Mouse (Mus musculus) CD4-positive, CD25-positive, alpha-beta regulatory T cell, adult 4 months (primary cell): Measurements from ENCODE around the gene Pax3. TPM values are rescaled to one million over a fixed set of nuclear protein-coding genes. Genes with fewer than 3 reads are reported as not detected.

ENCODE experiments used
- ATAC-seq: one replicate; pipeline ENCODE4 v1.8.0; 2017
- polyA plus RNA-seq, 2 experiments: library from polyadenylated mRNA; unstranded; fragments of 100-300 nt; shearing (Covaris generic); gene quantifications; one replicate each; pipeline ENCODE4 v1.2.1; 2017

The Pax3 gene
- polyA plus RNA-seq, 2 experiments from 2014 or later, result not detected

- no peak for ATAC-seq
Measured at GRCm38 (mm10) chr1:78171671-78172070, 25.3 kb downstream of the Pax3 start.

GRCm38 (mm10) chr1:78170771-78171170 is 26.2 kb downstream of the Pax3 start:
- no peak for ATAC-seq

- ATAC-seq, result no peak
Measured at GRCm38 (mm10) chr1:78168796-78169195, 28.1 kb downstream of the Pax3 start.

GRCm38 (mm10) chr1:78167577-78168286 is 29.2 kb downstream of the Pax3 start:
- ATAC-seq, result no peak

DNA sequence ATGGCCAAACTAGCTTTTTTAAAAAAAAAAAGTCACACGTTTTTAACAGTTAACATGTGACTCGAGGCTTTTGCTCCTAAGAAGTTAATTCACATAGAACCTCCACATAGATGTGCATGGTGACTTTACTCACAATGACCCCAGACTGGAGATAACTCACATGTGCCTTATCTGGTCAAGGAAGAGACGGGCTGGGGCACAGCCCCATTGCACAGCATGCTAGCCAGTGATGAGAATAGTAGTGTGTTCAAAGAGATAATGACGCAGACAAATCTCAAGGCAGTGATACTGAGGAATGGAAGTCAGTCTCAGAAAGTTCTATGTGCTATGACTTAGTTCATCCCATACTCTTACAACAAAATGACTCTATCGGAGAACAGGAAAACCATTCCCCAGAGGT is 35.2 kb downstream of the Pax3 start:
- no peak for ATAC-seq

DNA sequence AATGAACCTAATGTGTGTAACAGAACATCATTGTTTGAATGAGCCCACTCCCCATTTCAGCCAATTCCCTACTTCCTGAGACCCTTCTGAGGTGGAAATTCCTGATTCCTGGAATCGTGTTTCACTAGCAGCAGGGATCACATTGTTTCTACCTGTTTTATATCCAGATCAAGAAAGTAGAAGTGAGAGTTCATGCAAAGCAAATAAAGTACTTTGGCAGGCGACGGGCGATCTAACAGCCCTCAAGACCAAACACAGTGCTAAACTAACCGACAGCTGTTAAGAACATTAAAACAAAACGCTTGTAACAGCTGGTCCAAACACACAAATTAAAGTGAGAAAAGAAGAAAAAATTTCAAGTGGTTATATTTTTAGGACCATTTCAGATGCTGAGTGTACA is 39.0 kb downstream of the Pax3 start:
- no peak for ATAC-seq

DNA sequence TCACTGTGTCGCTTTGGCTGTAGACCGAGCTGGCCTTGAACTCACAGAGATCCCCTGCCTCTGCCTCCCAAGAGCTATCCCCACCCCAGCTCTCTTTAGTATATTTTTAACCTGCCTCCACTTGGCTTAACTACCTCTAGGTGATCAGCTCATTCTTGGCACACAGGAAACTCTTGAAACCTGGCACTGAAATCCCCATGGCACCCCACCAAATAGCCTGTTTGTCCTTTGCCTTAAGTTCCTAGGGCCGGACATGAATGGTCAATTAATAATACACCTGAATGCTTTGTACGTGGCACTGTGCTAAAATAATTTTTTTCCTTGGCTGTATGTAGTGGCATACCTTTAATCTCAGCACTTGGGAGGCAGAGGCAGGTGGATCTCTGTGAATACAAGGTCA is 41.1 kb downstream of the Pax3 start:
- ATAC-seq, result no peak

- ATAC-seq, result no peak
Measured at GRCm38 (mm10) chr1:78148011-78148623, 48.8 kb downstream of the Pax3 start.

- ATAC-seq, result no peak
Measured at GRCm38 (mm10) chr1:78143403-78143802, 53.5 kb downstream of the Pax3 start.

GRCm38 (mm10) chr1:78142912-78143311 is 54.0 kb downstream of the Pax3 start:
- no peak for ATAC-seq

DNA sequence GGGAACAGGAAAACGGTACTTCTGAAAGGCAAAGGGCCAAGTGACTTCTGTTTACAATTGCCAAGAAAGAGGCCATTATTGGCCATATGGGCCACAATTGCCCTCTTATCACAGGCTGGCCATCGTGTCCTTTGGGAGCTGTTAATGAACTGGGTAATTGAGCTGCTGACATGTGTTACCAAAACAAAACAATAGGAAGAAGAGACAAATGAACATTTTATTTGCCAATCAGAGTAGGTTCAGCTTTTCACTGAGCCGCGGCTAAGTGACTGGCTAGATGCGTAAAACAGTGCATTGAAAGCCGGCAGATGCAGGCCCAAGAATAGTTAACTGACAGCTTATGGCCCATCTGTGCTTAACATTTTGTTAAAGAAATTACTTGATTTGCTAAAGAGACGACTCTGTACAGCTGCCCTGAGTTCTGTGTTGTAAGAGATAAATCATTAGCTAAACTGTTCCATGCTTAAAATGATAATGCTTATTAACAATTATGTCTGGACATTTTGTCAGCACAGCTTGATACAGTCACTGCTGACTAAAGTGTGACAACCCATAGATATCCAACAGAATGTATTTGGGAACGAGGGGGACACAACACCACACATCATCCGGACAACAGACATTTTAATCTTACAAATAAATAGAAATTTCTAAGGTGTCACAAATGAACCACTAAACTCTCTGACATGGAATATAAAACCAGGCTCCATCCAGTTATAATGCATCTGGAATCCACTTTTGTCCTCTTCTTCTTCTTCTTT is 55.0 kb downstream of the Pax3 start:
- ATAC-seq, result no peak

- no peak for ATAC-seq
Measured at GRCm38 (mm10) chr1:78141314-78141713, 55.6 kb downstream of the Pax3 start.

- no peak for ATAC-seq
Measured at GRCm38 (mm10) chr1:78140505-78141303, 56.2 kb downstream of the Pax3 start.

DNA sequence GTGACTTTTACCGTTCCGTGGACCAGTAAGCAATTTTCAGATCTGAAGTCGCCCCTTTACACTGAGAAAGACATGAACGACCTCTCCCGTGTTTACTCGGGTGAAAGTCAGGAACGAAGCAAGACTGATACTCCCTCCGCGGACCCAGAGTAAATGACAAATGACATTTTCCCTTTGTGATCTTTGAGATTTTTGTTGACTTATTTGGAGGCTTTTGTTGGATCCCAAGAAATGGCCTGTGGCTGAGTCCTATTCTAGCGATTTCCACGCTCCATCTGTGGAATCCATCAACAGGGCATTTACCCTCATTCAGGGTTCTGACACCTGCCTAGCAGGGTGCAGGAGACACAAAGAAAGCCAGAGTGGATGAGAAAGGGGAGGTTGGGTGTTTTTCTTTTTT is 57.6 kb downstream of the Pax3 start:
- ATAC-seq, result no peak

- ATAC-seq, result no peak
Measured at GRCm38 (mm10) chr1:78129267-78129666, 67.7 kb downstream of the Pax3 start.

GRCm38 (mm10) chr1:78119899-78120560 is 76.9 kb downstream of the Pax3 start:
- ATAC-seq, result no peak

DNA sequence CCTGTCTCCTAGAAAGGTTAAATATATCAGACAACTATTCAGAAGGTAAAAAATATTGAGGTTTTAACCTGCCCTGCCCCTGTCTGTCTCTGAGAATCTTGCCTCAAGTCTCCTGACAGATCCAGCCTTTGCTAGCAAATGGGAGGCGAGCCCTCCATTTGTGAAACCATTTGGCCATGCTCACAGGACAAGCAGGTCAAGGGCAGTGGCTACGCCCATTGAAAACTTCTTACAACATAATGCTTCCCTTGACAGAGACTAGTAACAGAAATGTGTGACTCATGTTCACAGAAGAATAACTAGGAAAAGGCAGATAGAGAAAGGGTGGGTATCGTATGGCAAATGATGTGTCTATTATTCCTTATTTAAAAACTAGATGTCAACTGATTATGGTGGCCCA is 80.9 kb downstream of the Pax3 start:
- no peak for ATAC-seq

- ATAC-seq, result no peak
Measured at GRCm38 (mm10) chr1:78110311-78110710, 86.6 kb downstream of the Pax3 start.

- no peak for ATAC-seq
Measured at GRCm38 (mm10) chr1:78103511-78103910, 93.4 kb downstream of the Pax3 start.

- ATAC-seq, result no peak
Measured at GRCm38 (mm10) chr1:78093619-78094018, 103.3 kb downstream of the Pax3 start.

DNA sequence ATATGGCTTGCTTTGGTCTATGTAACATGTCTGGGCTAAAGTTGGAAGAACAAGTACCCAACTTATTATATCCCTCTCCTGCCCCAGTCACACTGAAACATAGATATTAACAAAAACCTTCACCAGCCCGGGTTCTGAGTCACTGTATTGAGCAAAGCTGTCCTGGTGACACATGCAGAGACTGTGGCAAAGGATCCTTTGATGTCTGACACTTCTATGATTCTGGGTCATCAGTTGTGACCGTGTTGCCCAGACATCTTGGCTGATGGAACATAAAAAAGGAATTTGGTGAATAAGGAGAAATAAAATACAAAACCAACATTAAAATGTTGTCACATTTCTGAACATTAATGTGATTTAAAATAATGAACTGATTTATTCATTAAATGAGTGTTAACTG is 108.3 kb downstream of the Pax3 start:
- ATAC-seq, result no peak

DNA sequence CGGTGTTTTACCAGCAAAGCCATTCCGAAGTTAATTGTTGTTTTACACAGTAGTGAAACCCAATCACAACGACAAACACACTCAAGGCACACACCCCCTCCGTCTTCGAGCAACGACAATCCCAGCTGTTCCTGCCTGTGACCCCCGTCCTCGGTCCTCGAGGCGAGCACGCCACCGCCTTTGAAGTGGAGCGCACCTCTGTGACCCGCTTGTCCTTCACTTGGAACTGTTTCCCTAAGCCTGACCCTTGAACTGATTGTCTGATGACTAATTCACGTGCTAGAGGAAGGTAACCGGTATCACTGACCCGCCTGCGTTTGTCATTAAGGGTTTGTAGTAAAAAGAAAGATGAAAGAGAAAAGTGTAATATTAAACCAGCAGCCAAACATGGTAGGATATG is 115.2 kb downstream of the Pax3 start:
- no peak for ATAC-seq
